Mouse (Mus musculus): ENCODE results near the gene Olfr460. TPM values are rescaled to one million over a fixed set of nuclear protein-coding genes. Genes with fewer than 3 reads are reported as not detected.

The Olfr460 gene
- total RNA-seq (2023): not detected

GRCm38 (mm10) chr6:40569187-40569586 lies at the start of gene Olfr460:
Gene Olfr460 (plus strand): TSS chr6:40569487.

GRCm38 (mm10) chr6:40554950-40555349 lies 14.3 kb upstream of the Olfr460 start, which contains the start of gene Olfr461:
Gene Olfr461 (minus strand): TSS chr6:40555050.

GRCm38 (mm10) chr6:40585645-40586044 lies 16.4 kb downstream of the Olfr460 start, which contains the start of gene Clec5a:
Gene Clec5a (minus strand): TSS chr6:40585821.

GRCm38 (mm10) chr6:40613260-40613852 lies 44.1 kb downstream of the Olfr460 start, which contains the start of gene Tas2r138:
Gene Tas2r138 (minus strand): TSS chr6:40613310.

Other genes starting within 250 kb of the Olfr460 start
- 10 to 100 TPM; 50.2 to 50.8 TPM for gene Agk, start 244.3 kb upstream of the Olfr460 start, total RNA-seq (2023)
- gene E330009J07Rik, start 133.4 kb upstream of the Olfr460 start, total RNA-seq (2023): 10 to 100 TPM; 20.5 to 21.9 TPM
- not detected for gene Wee2, start 130.4 kb upstream of the Olfr460 start, total RNA-seq (2023)
- 10 to 100 TPM; 63.7 to 65.6 TPM for gene Ssbp1, start 98.1 kb upstream of the Olfr460 start, total RNA-seq (2023)
- under 1 TPM in 1 of 2 experiments, not detected in 1; 0.53 TPM for gene Tas2r137, start 78.3 kb upstream of the Olfr460 start, total RNA-seq (2023)
- not detected for gene Tas2r108, start 76.0 kb upstream of the Olfr460 start, total RNA-seq (2023)
- gene Prss37, start 50.0 kb upstream of the Olfr460 start, total RNA-seq (2023): not detected
- not detected for gene Olfr461, start 14.4 kb upstream of the Olfr460 start, total RNA-seq (2023)
- not detected for gene Clec5a, start 16.3 kb downstream of the Olfr460 start, total RNA-seq (2023)
- gene Tas2r138, start 43.8 kb downstream of the Olfr460 start, total RNA-seq (2023): not detected
- not detected for gene Mgam, start 59.3 kb downstream of the Olfr460 start, total RNA-seq (2023)